Mouse (Mus musculus) liver, embryonic 12.5 days (tissue): ENCODE measurements around the gene C87499. TPM values are rescaled to one million over a fixed set of nuclear protein-coding genes. Genes with fewer than 3 reads are reported as not detected.

ENCODE experiments used
- ATAC-seq: fragments of 200-750 bp; cut with Nextera tagmentation; 2 replicates; pipeline ENCODE4 v1.8.0; 2017; ENCODE audit warnings: moderate number of reproducible peaks, mild to moderate bottlenecking, moderate library complexity
- H3K27ac ChIP-seq: fragments of 300-500 bp; sonication (generic); 2 replicates; pipeline ENCODE4 v1.5.1; 2016; ENCODE audit warnings: mild to moderate bottlenecking
- H3K27me3 ChIP-seq: fragments of 300-500 bp; sonication (generic); replicated peaks from 2 replicates; pipeline ENCODE4 v1.6.1; 2016; ENCODE audit warnings: mild to moderate bottlenecking, moderate library complexity
- H3K36me3 ChIP-seq: fragments of 300-500 bp; sonication (generic); 2 replicates; pipeline ENCODE4 v1.6.1; 2016; ENCODE audit warnings: mild to moderate bottlenecking, moderate library complexity
- H3K4me1 ChIP-seq: fragments of 300-500 bp; sonication (generic); 2 replicates; pipeline ENCODE4 v1.6.1; 2016
- H3K4me2 ChIP-seq: fragments of 300-500 bp; sonication (generic); 2 replicates; pipeline ENCODE4 v1.6.1; 2016; ENCODE audit warnings: mild to moderate bottlenecking, moderate library complexity
- H3K4me3 ChIP-seq: fragments of 300-500 bp; sonication (generic); 2 replicates; pipeline ENCODE4 v1.5.1; 2016; ENCODE audit warnings: mild to moderate bottlenecking, moderate library complexity
- H3K9ac ChIP-seq: fragments of 300-500 bp; sonication (generic); 2 replicates; pipeline ENCODE4 v1.6.1; 2016; ENCODE audit warnings: mild to moderate bottlenecking, moderate library complexity
- H3K9me3 ChIP-seq: fragments of 300-500 bp; sonication (generic); replicated peaks from 2 replicates; pipeline ENCODE4 v1.6.1; 2016; ENCODE audit warnings: mild to moderate bottlenecking, moderate library complexity
- WGBS: fragments of 180-500 bp; shearing (Covaris S2); methylation state at CpG from one replicate; pipeline ENCODE4 v1.1.7; 2016; ENCODE audit not compliant: insufficient replicate concordance; 5-methylcytosine and 5-hydroxymethylcytosine counted together
- polyA plus RNA-seq: library from polyadenylated mRNA; unstranded; fragments of >200 nt; fragmentation: Nextera tagmentation; extraction: Ambion mirVana; gene quantifications from 2 replicates; pipeline ENCODE4 v1.2.1, GENCODE M21; 2016

The C87499 gene
- polyA plus RNA-seq, 1 experiment from 2014 or later = not detected

DNA sequence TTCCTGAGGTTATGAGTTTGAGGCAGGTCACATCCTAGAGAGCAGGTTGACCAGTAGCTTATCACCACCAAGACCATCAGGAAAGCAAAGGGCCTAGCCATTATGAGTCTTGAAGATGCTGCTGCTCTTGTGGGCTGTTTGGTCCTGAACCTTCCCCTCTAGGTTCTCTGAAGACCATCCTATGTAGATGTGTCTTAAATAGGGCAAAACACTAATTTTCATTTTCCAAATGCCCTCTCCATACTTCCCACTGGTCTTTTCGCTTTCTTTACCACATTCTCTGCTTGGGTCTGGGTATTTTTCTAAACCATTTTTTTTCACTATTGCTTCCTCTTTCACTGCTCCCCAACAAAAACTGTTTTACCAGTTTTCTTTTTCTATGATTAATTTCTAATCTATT lies 41.9 kb downstream of the C87499 start, which contains the start of gene Ifna9:
Ifna9 (minus strand) TSS at position 101 of the 400 bp plus-strand sequence.
- H3K36me3 ChIP-seq = no peaks in the 10 kb centered on the region
- no peaks in the 10 kb centered on the region for H3K27me3 ChIP-seq
- H3K9me3 ChIP-seq = no peaks in the 10 kb centered on the region
- H3K27ac ChIP-seq = no peak within 1 kb of the TSS
- WGBS = 47% methylated on average over 1 of the region's 1 CpGs
- no peak within 1 kb of the TSS for H3K4me3 ChIP-seq
- no peaks in the 10 kb centered on the region for H3K4me1 ChIP-seq
- no peak for ATAC-seq
- no peak within 1 kb of the TSS for H3K4me2 ChIP-seq
- no peak within 1 kb of the TSS for H3K9ac ChIP-seq

Other genes starting within 250 kb of the C87499 start
- 4.8 and 5.5 TPM in 2 replicates for gene Hacd4, start 195.5 kb downstream of the C87499 start, polyA plus RNA-seq
- not detected in 2 replicates for gene Ifnb1, start 111.6 kb downstream of the C87499 start, polyA plus RNA-seq
- not detected in 2 replicates for gene Ifna15, start 76.2 kb downstream of the C87499 start, polyA plus RNA-seq
- gene Ifna14, start 62.6 kb downstream of the C87499 start, polyA plus RNA-seq = not detected in 2 replicates
- gene Ifna9, start 42.0 kb downstream of the C87499 start, polyA plus RNA-seq = not detected in 2 replicates
- not detected in 2 replicates for gene Ifna12, start 31.0 kb downstream of the C87499 start, polyA plus RNA-seq
- not detected in 2 replicates for gene Ifna13, start 10.0 kb upstream of the C87499 start, polyA plus RNA-seq
- not detected in 2 replicates for gene Ifna16, start 42.5 kb upstream of the C87499 start, polyA plus RNA-seq
- gene Ifna2, start 49.5 kb upstream of the C87499 start, polyA plus RNA-seq = not detected in 2 replicates
- not detected in 2 replicates for gene Ifnab, start 56.9 kb upstream of the C87499 start, polyA plus RNA-seq
- 0.29 and 0.43 TPM in 2 replicates for gene Gm26566, start 87.4 kb upstream of the C87499 start, polyA plus RNA-seq
- 38.0 and 38.7 TPM in 2 replicates for gene Klhl9, start 88.1 kb upstream of the C87499 start, polyA plus RNA-seq
- gene Gm13271, start 120.5 kb upstream of the C87499 start, polyA plus RNA-seq = not detected in 2 replicates
- not detected in 2 replicates for gene Gm13283, start 125.7 kb upstream of the C87499 start, polyA plus RNA-seq
- not detected in 2 replicates for gene Gm13290, start 139.4 kb upstream of the C87499 start, polyA plus RNA-seq
- gene Gm13289, start 142.5 kb upstream of the C87499 start, polyA plus RNA-seq = not detected in 2 replicates
- gene Gm13272, start 145.4 kb upstream of the C87499 start, polyA plus RNA-seq = not detected in 2 replicates
- gene Ifnz, start 147.7 kb upstream of the C87499 start, polyA plus RNA-seq = not detected in 2 replicates
- gene Gm13276, start 151.3 kb upstream of the C87499 start, polyA plus RNA-seq = not detected in 2 replicates
- not detected in 2 replicates for gene Gm13277, start 154.2 kb upstream of the C87499 start, polyA plus RNA-seq
- not detected in 2 replicates for gene Gm13278, start 157.1 kb upstream of the C87499 start, polyA plus RNA-seq
- gene Gm13275, start 160.1 kb upstream of the C87499 start, polyA plus RNA-seq = not detected in 2 replicates
- not detected in 2 replicates for gene Gm13279, start 163.0 kb upstream of the C87499 start, polyA plus RNA-seq
- gene Gm13285, start 165.3 kb upstream of the C87499 start, polyA plus RNA-seq = 0.13 and 0.22 TPM in 2 replicates
- gene Gm13287, start 168.8 kb upstream of the C87499 start, polyA plus RNA-seq = not detected in 2 replicates
- gene Gm13288, start 171.1 kb upstream of the C87499 start, polyA plus RNA-seq = not detected in 2 replicates
- gene Ifna7, start 181.8 kb upstream of the C87499 start, polyA plus RNA-seq = not detected in 2 replicates
- not detected in 2 replicates for gene Ifna11, start 185.5 kb upstream of the C87499 start, polyA plus RNA-seq
- not detected in 2 replicates for gene Ifna6, start 193.0 kb upstream of the C87499 start, polyA plus RNA-seq
- not detected in 2 replicates for gene Ifna5, start 201.1 kb upstream of the C87499 start, polyA plus RNA-seq
- gene Ifna4, start 207.4 kb upstream of the C87499 start, polyA plus RNA-seq = not detected in 2 replicates
- not detected in 2 replicates for gene Ifna1, start 215.7 kb upstream of the C87499 start, polyA plus RNA-seq
- gene Ifne, start 245.8 kb upstream of the C87499 start, polyA plus RNA-seq = not detected in 2 replicates